Mouse (Mus musculus): ENCODE measurements at regions not wholly inside any gene's neighbourhood (a gene's known extent, or its start where the extent isn't known, plus 50 kb on each side); places are given as distances from the start of the nearest gene placed in this dataset.
A peak's percentile ranks its signal among the peaks of the same experiment; 100 is the strongest.

DNA sequence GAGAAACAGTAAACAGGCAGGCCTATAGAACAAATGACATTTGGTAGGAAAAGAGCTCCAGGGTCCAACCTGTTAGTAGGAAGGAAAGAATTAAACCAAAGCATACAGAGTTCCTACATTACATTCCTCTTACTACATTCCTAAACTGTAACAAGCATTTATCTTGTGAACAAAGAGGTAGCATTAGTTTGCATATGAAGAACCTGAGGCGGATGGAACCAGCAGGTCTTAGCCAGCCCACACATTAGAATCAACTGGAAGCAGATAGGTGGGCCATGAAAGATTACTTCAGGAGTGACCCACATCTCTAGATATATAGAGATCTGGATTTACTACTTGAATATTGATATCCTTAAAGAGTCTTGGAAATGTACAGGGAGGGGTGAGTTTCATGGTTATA, 238.8 kb downstream of the Klf5 start:
- Histone ChIP-seq H3K27me3 (no peaks in the 10 kb centered on the region), H3K4me3 (no peak overlapping the region), H3K36me3 (no peaks in the 10 kb centered on the region), H3K4me2 (no peak overlapping the region), H3K9me3 (replicated peaks) (no peaks in the 10 kb centered on the region), H3K4me1 (replicated peaks) (no peaks in the 10 kb centered on the region), H3K9ac (no peak overlapping the region), H3K27ac (no peak overlapping the region)
- 82% methylated on average over 1 of the region's 1 CpGs for WGBS
- no peak for ATAC-seq (replicated peaks; ENCODE audit: insufficient number of reproducible peaks, insufficient read depth, low FRiP score, low read depth)

DNA sequence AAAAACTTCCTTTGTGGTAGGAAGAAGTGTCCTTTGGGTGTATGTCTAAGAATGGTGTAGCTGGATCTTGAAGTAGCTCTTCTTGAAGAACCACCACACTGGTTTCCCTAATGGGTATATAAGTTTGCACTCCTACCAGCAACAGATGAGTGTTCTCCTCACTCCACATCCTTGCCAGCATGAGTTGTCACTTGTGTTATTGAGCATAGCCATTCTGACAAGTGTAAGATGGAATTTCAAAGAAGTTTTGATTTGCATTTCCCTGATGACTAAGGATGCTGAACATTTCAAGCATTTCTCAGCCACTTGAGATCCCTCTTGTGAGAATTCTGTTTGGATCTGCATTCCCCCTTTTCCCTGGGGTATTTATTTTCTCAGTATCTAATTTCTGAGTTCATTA, 243.2 kb downstream of the Klf5 start:
- no peak overlapping the region for H3K9ac ChIP-seq
- no peak overlapping the region for H3K4me2 ChIP-seq
- no peaks in the 10 kb centered on the region for H3K36me3 ChIP-seq
- H3K4me1 ChIP-seq (replicated peaks): no peaks in the 10 kb centered on the region
- H3K9me3 ChIP-seq (replicated peaks): no peaks in the 10 kb centered on the region
- no peak overlapping the region for H3K27ac ChIP-seq
- H3K27me3 ChIP-seq: no peaks in the 10 kb centered on the region
- H3K4me3 ChIP-seq: no peak overlapping the region
- no peak for ATAC-seq (replicated peaks; ENCODE audit: insufficient number of reproducible peaks, insufficient read depth, low FRiP score, low read depth)

DNA sequence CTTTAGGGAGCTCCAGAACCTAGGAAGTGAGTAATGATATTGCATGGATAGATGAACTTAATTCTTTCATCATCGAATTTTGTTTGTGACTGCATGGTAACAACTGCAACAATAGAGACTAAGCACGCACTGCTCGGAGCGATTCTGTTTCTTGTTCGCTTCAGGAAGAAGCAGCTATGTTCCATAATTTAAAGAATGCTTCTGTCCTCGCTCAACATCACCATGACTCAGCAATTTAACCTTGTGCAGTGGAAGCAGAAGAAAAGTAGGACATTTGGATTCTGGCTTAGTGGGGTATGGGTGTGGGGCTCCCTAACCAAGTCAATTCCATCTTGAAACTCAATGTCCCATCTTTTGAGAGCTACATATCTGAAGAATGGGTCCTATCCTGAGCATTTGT, 249.4 kb downstream of the Klf5 start:
- H3K27me3 ChIP-seq: no peaks in the 10 kb centered on the region
- no peak for ATAC-seq (replicated peaks; ENCODE audit: insufficient number of reproducible peaks, insufficient read depth, low FRiP score, low read depth)
- H3K9me3 ChIP-seq (replicated peaks): no peaks in the 10 kb centered on the region
- no peak overlapping the region for H3K9ac ChIP-seq
- H3K4me3 ChIP-seq: no peak overlapping the region
- WGBS: 86% methylated on average over 6 of the region's 6 CpGs
- no peaks in the 10 kb centered on the region for H3K4me1 ChIP-seq (replicated peaks)
- H3K36me3 ChIP-seq: no peaks in the 10 kb centered on the region
- no peak overlapping the region for H3K27ac ChIP-seq
- no peak overlapping the region for H3K4me2 ChIP-seq

DNA sequence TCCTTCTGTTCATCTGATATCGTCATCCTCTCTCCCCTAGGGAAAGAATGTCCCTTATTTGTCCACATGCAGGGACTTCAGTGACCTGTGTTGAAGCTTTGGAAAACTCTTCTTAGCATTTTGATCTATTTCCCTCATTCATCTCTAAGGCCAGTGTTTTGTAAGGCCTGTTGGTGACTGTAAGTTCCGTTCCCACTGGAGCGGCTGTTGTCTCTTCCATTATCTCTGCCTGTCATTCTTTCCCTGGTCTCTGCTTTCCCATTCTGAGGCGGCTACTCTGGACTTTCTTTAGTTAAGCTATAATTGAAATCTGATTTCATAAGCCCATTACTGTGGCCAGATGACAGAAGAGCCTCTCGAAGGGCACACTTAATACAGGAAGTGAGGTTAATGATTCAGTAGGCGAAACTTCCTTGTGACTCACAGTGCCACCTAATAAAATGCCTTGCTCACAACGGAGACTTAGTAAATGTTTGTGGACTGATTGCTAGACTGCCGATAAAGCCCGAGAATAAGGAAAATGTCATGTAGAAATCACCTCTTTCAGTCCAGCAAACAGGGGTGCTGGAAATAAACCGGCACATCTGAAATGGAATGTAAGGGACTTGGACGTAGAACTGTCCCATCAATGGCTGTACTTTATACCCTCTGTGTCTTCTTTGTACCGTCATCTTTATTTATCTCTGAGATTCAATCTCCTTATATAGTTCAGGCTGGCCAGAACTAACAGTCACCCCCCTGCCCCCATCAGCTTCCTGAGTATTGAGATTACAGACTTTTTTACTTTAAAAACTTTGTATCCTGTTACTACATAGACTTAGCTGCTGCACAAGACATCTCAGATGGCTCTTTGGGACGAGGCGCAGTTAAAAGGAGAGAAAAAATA, 250.1 kb downstream of the Klf5 start:
- no peak for ATAC-seq (replicated peaks; ENCODE audit: insufficient number of reproducible peaks, insufficient read depth, low FRiP score, low read depth)

DNA sequence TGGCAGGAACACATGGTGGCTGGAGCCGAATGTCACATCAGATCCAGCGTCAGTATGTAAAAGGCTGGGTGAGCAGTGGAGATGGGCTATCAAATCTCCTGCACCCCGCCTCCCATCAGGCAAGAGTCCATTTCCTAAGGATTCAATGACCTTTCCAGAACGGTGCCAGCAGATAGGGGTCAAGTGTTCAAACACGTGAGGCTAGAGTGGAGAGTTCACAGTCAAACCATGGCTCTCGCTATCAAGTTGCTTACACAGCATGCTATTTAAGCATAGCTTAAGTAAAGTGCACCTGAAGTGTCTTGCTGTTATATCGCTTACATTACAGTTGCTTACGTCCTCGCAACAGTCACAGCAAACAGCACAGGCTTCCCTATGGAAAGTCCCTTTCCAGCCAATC, 265.5 kb downstream of the Klf5 start:
- no peak overlapping the region for H3K4me3 ChIP-seq
- 0 out of 2 replicates have a peak, but pooled peaks cover 6% of the 10 kb centered on the region for H3K9me3 ChIP-seq (replicated peaks)
- WGBS: 68% methylated on average over 9 of the region's 9 CpGs
- ATAC-seq (replicated peaks; ENCODE audit: insufficient number of reproducible peaks, insufficient read depth, low FRiP score, low read depth): no peak
- H3K9ac ChIP-seq: no peak overlapping the region
- H3K27ac ChIP-seq: no peak overlapping the region
- no peak overlapping the region for H3K4me2 ChIP-seq
- H3K4me1 ChIP-seq (replicated peaks): no peaks in the 10 kb centered on the region
- no peaks in the 10 kb centered on the region for H3K36me3 ChIP-seq
- H3K27me3 ChIP-seq: no peaks in the 10 kb centered on the region

More for the DNA sequence above, 250.1 kb downstream of the Klf5 start:
- H3K27ac ChIP-seq: no peak overlapping the region
- H3K4me3 ChIP-seq: no peak overlapping the region
- no peak overlapping the region for H3K4me2 ChIP-seq
- WGBS: 61% methylated on average over 14 of the region's 14 CpGs
- no peaks in the 10 kb centered on the region for H3K27me3 ChIP-seq
- H3K4me1 ChIP-seq (replicated peaks): no peaks in the 10 kb centered on the region
- no peak overlapping the region for H3K9ac ChIP-seq
- no peaks in the 10 kb centered on the region for H3K9me3 ChIP-seq (replicated peaks)
- no peaks in the 10 kb centered on the region for H3K36me3 ChIP-seq

DNA sequence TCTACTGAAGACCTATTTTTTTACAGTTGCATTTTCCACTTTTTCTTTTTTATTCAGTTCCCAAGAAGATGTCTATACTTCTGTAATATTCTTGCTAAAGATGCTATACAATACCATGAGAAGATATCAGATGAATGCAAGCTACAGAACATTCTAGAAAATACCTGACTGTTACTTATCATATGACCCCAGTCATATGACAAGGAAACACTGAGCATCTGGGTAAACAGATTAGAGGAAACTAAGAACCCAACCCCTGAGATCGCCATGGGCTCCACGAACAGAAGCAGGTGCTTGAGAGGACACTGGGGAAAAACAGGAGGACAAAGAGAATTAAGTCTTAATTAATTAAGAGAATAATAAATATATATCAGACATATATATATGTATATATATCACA, 275.7 kb downstream of the Klf5 start:
- ATAC-seq (replicated peaks; ENCODE audit: insufficient number of reproducible peaks, insufficient read depth, low FRiP score, low read depth): no peak
- no peak overlapping the region for H3K4me2 ChIP-seq
- no peak overlapping the region for H3K27ac ChIP-seq
- 74% methylated on average over 2 of the region's 2 CpGs for WGBS
- H3K36me3 ChIP-seq: no peaks in the 10 kb centered on the region
- H3K9ac ChIP-seq: no peak overlapping the region
- H3K4me3 ChIP-seq: no peak overlapping the region
- no peaks in the 10 kb centered on the region for H3K9me3 ChIP-seq (replicated peaks)
- H3K4me1 ChIP-seq (replicated peaks): no peaks in the 10 kb centered on the region
- H3K27me3 ChIP-seq: no peaks in the 10 kb centered on the region

DNA sequence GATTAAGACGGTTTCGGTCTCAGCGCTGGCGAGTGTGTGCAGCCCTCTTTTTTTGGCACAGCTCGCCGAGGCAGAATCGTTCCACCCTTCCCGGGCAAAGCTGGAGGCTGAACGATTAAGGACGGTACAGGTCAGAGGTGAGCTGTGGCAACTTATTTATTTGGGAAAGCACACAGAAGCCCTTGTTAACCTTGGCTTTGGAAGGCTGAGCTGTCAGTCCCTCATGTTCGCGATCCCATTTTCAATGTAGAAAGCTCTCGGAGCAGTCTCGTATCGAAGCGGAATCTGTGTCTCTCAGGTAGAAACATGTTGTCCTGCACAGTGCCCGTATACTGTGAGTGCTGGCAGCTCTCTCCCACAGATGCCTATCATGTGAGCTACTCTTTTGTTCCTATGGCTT, 280.2 kb downstream of the Klf5 start:
- Histone ChIP-seq H3K27ac (no peak overlapping the region), H3K9ac (0 out of 2 replicates have a peak overlapping the region, but pooled peaks have one; percentile 27), H3K4me1 (replicated peaks) (peaks cover 3% of the 10 kb centered on the region; the same call in 1 of the 2 replicates), H3K36me3 (no peaks in the 10 kb centered on the region), H3K9me3 (replicated peaks) (no peaks in the 10 kb centered on the region), H3K4me3 (peak overlapping the region; percentile 30), H3K27me3 (no peaks in the 10 kb centered on the region), H3K4me2 (peak overlapping the region; percentile 54)
- ATAC-seq (replicated peaks; ENCODE audit: insufficient number of reproducible peaks, insufficient read depth, low FRiP score, low read depth): no peak
- 57% methylated on average over 17 of the region's 17 CpGs for WGBS

DNA sequence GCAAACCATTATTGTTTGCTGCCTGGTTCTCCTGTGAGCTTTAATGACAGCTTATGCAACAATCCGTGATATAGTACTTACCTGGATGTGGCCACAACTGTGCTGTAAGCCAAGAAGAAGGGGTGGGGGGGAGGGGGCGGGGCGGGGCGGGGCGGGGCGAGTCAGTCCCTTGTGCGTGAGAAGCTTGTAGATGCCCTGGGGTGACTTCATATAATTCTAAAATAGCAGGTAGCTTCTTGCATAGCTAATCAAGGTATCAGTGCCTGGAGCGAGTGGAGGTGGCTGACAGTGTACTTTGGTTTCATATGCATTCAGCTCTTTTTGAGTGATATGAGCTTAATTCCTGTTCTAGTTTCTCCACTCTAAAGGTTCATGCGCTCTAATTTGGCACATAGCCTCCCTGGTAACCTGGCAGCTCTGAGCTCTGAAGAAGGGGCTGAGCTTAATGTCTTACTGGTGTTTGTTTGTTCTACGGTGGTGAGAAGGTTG, 280.8 kb downstream of the Klf5 start:
- WGBS: 25% methylated on average over 10 of the region's 10 CpGs
- H3K36me3 ChIP-seq: no peaks in the 10 kb centered on the region
- no peak overlapping the region for H3K9ac ChIP-seq
- ATAC-seq (replicated peaks; ENCODE audit: insufficient number of reproducible peaks, insufficient read depth, low FRiP score, low read depth): no peak
- H3K9me3 ChIP-seq (replicated peaks): no peaks in the 10 kb centered on the region
- no peaks in the 10 kb centered on the region for H3K27me3 ChIP-seq
- H3K4me3 ChIP-seq: peak overlapping the region; percentile 30
- H3K27ac ChIP-seq: no peak overlapping the region; the same call in 1 of the 2 replicates
- peak overlapping the region; percentile 54 for H3K4me2 ChIP-seq
- peaks cover 3% of the 10 kb centered on the region; the same call in 1 of the 2 replicates for H3K4me1 ChIP-seq (replicated peaks)

DNA sequence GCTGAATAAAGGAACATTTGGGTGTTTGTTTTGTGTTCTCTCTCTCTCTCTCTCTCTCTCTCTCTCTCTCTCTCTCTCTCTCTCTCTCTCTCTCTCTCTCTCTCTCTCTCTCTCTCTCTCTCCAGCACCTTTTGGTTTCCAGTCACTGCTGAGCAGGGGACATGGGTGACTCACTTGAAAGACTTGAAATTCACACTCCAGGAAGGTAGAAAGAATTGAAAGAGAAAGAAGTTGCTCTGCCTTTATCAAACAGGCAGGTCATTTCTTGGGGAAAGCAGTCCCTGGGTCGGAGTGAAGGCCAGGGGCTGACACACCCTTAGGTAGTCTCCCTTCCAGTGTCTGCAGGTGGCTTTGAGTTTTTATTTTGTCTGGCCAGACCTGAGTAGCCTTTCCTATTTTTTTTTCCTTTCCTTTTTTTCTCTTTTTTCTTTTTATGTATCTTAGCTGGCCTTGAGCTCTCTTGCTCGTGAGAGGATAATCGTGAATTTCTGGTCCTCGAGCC, 281.3 kb downstream of the Klf5 start:
- no peaks in the 10 kb centered on the region for H3K36me3 ChIP-seq
- peaks cover 3% of the 10 kb centered on the region; the same call in 1 of the 2 replicates for H3K4me1 ChIP-seq (replicated peaks)
- H3K9ac ChIP-seq: no peak overlapping the region
- WGBS: 81% methylated on average over 4 of the region's 4 CpGs
- peak overlapping the region; percentile 30; the same call in 1 of the 2 replicates for H3K4me3 ChIP-seq
- ATAC-seq (replicated peaks; ENCODE audit: insufficient number of reproducible peaks, insufficient read depth, low FRiP score, low read depth): no peak
- no peaks in the 10 kb centered on the region for H3K27me3 ChIP-seq
- H3K27ac ChIP-seq: no peak overlapping the region; the same call in 1 of the 2 replicates
- H3K9me3 ChIP-seq (replicated peaks): no peaks in the 10 kb centered on the region
- peak overlapping the region; percentile 54 for H3K4me2 ChIP-seq

DNA sequence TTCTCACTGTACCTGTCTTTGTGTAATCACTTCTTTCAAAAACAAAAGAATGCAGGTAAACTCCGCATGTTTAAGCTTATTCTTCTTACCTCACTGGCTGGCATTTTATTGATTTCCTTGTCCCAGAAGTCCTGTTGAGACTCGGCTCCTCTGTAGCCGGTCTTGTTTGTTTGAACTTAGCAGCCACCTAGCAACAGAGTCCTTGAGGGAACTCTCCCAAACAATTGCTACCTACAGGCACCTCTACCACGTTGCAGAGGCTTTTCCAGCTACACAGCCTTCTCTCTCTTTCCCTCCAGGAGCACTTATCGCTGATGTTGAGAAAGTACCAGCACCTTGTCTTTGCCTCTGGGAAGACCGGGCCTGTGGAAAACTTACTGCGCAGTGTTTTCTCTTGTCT, 285.7 kb downstream of the Klf5 start:
- Histone ChIP-seq H3K4me1 (replicated peaks) (peaks cover 3% of the 10 kb centered on the region; the same call in 1 of the 2 replicates), H3K9ac (no peak overlapping the region), H3K27ac (no peak overlapping the region), H3K4me3 (no peak overlapping the region), H3K4me2 (no peak overlapping the region), H3K9me3 (replicated peaks) (no peaks in the 10 kb centered on the region), H3K36me3 (no peaks in the 10 kb centered on the region), H3K27me3 (no peaks in the 10 kb centered on the region)
- WGBS: 37% methylated on average over 7 of the region's 7 CpGs
- no peak for ATAC-seq (replicated peaks; ENCODE audit: insufficient number of reproducible peaks, insufficient read depth, low FRiP score, low read depth)

DNA sequence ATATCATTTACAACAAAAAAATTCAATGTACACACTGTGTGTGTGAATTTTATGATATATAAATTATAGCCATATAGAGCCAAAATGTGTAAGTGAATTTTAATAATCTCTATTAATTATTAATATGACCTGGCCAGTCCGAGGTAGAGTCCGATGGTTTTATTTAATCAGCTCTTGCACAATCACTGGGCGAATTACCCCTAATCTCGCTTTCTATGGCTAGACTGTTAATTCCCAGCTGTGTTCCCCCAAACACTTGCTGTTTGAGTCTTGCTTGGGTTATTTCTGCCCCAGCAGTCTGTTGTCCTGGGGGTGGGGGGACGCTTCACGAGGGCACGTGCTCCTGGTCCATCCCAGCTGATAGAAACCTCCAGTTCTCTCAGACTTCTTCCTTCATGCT, 287.5 kb downstream of the Klf5 start:
- H3K9ac ChIP-seq: no peak overlapping the region
- peaks cover 4% of the 10 kb centered on the region; the same call in 1 of the 2 replicates for H3K4me1 ChIP-seq (replicated peaks)
- WGBS: 88% methylated on average over 7 of the region's 7 CpGs
- H3K4me2 ChIP-seq: no peak overlapping the region
- ATAC-seq (replicated peaks; ENCODE audit: insufficient number of reproducible peaks, insufficient read depth, low FRiP score, low read depth): no peak
- no peaks in the 10 kb centered on the region for H3K9me3 ChIP-seq (replicated peaks)
- no peaks in the 10 kb centered on the region for H3K27me3 ChIP-seq
- no peak overlapping the region for H3K4me3 ChIP-seq
- H3K27ac ChIP-seq: no peak overlapping the region
- H3K36me3 ChIP-seq: no peaks in the 10 kb centered on the region

Data from heart, embryonic 15.5 days (tissue).